Mouse (Mus musculus) urinary bladder, postnatal 14 days (tissue): ENCODE data around the gene Fam173b.
A peak's percentile ranks its signal among the peaks of the same experiment; 100 is the strongest.
"Not testable (repeated sequence)": the region's sequence is repeated elsewhere in the genome, so short reads cannot be mapped to it uniquely, and the experiment has no call there.

Experiments used
- DNase-seq: peaks from one replicate; pipeline ENCODE4 v3.0.0; 2021; ENCODE audit warnings: low spot score

The Fam173b gene

GRCm38 (mm10) chr15:31601646-31602374 is at the start of gene Fam173b, which contains the start of gene Cct5:
Gene Fam173b, plus strand, starts transcription at chr15:31601852.
Gene Cct5, minus strand, starts transcription at chr15:31601804.
- DNase-seq = peak; percentile 97

GRCm38 (mm10) chr15:31554855-31555254 is 46.8 kb upstream of the Fam173b start:
- DNase-seq = no peak

- DNase-seq = no peak
These were observed 40.3 kb upstream of the Fam173b start for GRCm38 (mm10) chr15:31561390-31561789.

- no peak for DNase-seq
These were observed 39.7 kb upstream of the Fam173b start for GRCm38 (mm10) chr15:31561976-31562375.

DNA sequence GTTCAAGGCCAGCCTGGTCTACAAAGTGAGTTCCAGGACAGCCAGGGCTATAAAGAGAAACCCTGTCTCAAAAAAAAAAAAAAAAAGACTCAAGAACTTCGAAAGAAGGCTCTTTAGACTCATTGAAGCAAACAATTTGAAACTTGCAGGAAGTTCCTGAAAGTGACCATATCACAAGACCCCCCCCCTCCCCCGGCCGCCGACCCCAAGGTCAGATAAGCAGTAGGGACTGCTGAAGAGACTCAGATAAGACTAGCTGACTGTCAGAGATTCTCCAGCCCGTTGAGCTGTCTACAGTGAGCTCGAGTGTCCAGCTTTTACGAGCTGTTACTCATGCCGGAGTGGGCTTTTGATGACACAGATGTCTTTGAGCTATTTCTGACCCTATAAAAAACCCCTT is 38.8 kb upstream of the Fam173b start:
- no peak for DNase-seq

DNA sequence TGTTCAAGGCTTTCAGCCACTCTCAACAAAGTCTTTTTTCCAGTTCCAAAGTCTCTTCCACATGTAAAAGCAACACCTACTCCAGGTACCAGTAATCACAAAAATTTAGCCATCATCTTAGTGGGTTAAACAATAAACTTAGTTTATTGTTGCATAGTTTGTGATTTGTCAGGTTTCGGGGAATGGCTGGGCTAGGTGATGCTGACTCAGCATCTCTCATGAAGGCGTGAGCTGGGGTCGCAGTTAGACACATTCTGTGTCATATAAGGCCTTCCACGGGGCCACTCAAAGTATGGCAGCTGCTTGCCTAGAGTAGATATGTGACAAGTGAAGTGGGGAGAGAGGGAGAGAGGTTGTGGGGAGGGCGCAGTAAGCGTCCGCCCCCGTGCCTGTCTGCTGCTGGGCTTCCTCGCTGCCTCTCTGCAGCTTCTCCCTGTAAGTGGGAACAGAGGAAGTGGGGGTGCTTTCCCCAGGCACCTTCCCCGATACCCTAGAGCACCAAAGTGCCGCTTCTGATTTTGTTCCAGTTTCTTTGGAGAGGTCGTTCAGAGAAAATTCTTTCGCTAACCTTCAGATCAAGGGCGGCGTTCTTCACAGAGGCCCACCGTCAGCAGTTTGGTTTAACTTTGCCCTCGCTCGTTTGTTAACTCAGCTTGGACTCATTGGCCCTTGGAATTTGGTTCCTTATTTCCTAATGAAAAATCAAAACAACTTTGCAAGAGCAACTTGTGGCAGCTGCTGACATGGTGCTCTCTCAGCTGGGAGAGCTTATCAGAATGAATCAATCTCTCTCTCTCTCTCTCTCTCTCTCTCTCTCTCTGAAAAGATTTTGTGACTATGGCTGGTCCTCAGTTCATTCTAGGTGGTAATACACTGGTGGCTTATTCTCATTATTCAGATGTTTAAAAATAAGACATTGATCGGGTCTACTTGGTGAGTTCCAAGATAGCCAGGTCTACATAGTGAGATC is 37.8 kb upstream of the Fam173b start:
- no peak for DNase-seq

DNA sequence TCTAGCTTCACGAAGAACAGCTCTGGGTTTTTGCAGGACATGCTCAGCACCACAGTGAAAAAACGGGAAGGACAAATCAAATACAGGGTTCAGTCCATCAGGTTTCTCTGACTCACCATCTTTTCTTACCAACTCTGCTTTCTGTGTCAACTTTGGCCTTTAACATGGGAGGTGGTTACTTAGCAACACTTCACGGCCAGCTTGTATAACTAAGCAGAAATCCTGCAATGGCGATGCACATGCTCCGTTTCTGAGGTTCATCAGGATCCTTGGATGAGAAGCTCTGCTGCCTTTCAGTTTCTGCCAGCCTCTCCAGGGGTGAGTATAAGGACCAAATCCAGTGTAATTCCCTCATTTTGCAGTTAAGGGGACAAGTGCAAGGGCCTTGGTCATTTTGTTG is 36.5 kb upstream of the Fam173b start, which contains the start of gene Cmbl:
TSS of gene Cmbl (plus strand) at position 206 of the 400 bp plus-strand sequence.
- no peak for DNase-seq

GRCm38 (mm10) chr15:31565786-31566185 is 35.9 kb upstream of the Fam173b start:
- DNase-seq = no peak

GRCm38 (mm10) chr15:31567431-31567830 is 34.2 kb upstream of the Fam173b start:
- no peak for DNase-seq

DNA sequence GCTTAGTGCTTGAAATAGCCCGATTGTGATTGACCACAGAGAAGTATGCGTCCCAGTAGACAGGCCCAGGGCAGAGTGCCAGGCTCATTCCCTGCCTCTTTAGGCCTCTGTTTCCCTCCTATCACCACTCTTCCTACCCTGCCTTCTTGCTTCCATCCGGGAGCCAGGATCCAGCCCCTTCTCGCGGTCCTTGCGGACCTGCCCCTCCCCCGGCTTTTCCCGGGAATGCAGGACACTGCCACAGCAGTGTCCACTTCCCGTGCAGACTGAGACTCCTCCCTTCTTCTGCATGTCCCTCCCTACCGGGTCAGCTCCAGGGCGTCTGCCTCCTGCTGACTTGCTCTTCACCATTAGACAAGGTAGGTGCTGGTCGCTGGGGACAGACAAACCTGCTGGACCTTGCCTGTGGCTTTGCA is 33.1 kb upstream of the Fam173b start:
- peak; percentile 69 for DNase-seq

- DNase-seq = peak; percentile 89
These were observed 32.2 kb upstream of the Fam173b start for GRCm38 (mm10) chr15:31569325-31570022.

- no peak for DNase-seq
These were observed 30.7 kb upstream of the Fam173b start for GRCm38 (mm10) chr15:31570959-31571358.

DNA sequence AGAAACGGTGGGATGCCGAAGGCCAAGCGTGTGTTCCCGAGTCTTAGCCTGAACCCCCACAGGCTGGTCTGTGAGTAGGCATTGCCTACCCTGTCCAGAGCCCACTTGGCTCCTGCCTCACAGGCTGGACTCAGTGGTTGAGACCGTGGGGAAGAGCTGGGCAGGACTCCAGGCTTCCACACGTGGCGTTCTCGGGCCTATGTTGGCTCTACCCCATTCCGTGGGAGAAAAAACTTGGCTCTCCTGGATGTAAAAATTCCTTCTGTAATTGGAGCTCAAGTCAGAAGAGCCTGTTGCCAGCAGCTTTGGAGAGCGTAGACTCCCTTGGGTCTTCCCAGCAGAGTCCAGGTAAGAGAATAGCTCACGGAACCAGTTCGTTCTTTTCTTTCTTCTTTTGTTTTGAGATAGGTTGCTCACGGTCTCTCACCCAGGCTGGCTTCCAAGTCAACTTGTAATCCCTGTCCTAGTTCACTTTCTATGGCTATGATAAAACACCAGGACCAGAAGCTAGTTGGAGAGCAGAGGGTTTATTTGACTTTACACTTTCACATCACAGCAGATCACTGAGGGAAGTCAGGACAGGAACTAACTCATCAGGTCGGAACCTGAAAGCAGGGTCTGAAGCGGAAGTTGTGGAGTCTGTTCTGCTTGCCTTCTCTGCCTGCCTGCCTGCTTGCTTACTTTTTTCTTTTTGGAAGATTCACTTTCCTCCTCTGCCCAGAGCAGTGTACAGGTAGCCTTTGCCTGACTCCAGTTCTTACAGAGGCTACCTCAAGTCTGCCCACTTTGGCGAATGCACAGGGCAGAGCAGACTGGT is 29.5 kb upstream of the Fam173b start:
- DNase-seq = no peak

DNA sequence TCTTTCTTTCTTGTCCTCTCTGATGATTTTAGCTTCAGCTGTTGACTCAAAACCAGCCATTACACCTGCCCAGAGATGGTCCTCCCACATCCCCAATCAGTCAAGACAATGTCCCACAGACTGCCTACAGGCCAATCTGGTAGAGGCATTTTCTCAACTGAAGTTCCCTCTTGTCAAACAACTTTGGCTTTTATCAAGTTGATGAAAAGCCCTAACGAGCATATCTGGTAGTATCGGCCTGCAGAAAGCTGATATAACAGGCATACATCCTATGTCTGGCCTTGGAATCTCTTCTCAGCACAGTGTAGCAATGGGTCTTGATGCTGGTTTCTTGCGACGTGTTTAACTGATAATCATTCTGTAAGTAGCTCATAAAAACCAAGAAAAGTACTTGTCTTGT is 28.4 kb upstream of the Fam173b start:
- no peak for DNase-seq

DNA sequence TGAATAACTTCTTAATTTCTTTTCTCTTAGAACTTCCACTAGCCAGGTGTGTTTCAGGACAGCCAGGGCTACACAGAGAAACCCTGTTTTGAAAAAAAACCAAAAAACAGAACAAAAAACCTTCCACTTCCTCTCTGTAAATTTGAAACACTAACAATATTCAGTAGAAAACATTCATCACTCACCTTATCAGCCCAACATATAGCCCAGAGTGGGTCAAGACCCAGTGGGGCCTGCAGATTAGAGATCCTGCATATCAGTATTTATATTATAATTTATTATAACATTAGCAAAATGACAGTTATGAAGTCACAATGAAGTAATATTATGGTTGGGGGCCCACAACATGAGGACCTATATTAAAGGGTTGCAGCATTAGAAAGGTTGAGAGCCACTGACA is 28.0 kb upstream of the Fam173b start:
- DNase-seq = no peak

DNA sequence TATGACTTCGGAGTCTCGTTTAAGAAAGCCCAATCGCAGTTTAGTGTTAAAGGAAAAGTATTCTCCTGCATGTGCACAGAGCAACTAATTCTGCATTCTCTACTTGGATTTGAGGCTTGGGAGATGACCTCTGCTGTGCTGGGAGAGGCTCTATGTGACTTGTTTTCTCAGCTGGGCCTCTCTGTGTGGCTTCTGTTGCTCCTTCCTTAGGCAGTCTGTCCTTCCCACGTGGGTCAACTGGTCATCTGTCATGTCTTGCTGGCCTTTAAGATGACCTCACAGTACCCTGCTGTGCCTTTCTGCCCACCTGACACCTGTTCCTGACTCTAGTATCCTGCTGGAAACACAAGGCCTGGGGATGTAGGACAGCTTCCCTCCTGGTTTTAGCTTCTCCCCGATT is 25.6 kb upstream of the Fam173b start:
- DNase-seq = no peak

GRCm38 (mm10) chr15:31581086-31581485 is 20.6 kb upstream of the Fam173b start:
- DNase-seq = not testable (repeated sequence)

GRCm38 (mm10) chr15:31583304-31584085 is 18.2 kb upstream of the Fam173b start:
- DNase-seq = no peak

DNA sequence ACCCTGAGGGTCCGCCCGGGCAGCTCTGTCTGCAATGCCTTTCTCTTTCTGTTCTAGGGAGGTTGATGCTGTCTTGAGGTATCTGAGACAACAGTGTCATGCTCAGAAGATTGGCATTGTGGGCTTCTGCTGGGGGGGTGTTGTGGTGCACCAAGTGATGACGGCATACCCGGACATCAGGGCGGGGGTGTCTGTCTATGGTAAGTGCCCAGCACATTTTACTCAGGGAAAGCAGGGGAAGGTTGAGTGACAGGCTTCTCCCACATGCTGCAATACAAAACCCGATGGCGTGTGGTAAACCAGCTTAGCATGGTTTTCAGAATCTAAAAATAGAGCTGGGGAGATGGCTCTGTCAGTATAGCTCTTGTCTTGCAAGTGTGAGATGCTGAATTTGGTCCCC is 16.4 kb upstream of the Fam173b start:
- DNase-seq = no peak

GRCm38 (mm10) chr15:31586088-31586487 is 15.6 kb upstream of the Fam173b start:
- no peak for DNase-seq

GRCm38 (mm10) chr15:31586519-31586918 is 15.1 kb upstream of the Fam173b start:
- DNase-seq = peak; percentile 88
